ENCODE assay signal across 9 mouse cellular contexts in genomic region chr8:94916311-94916959, GRCm38 (mm10). TPM values are rescaled to one million over a fixed set of nuclear protein-coding genes. Genes with fewer than 3 reads are reported as not detected.
DNase-seq lines count a peak whose midpoint lies in the region; ATAC-seq and TF ChIP-seq lines count a peak whose summit lies in the region.
"Had no signal": no experiment of that assay in that cellular context is flagged by ENCODE, and none has a peak within 500 bp of the region (broad histone marks: within the 10 kb centered on the region; RNA-seq: fewer than 3 reads in every experiment).

No protein-coding gene starts in this region.

- TF ChIP-seq CTCF in C2C12 (IDR thresholded peaks at IDR 0.05; ENCODE audit: control insufficient read depth, insufficient read depth, insufficient read length), result no peak
- TF ChIP-seq CTCF in forebrain, postnatal 0 days (IDR thresholded peaks at IDR 0.05; ENCODE audit: low read depth), result no peak
- no peak for TF ChIP-seq CTCF in thymus, adult 2 months (IDR thresholded peaks at IDR 0.05; ENCODE audit: borderline replicate concordance, control insufficient read depth, extremely low read depth, insufficient read depth, low read length, poor library complexity)

- peaks cover 21% of the 10 kb centered on the region for H3K27me3 ChIP-seq in heart, embryonic 10.5 days (ENCODE audit: insufficient read depth, poor library complexity, severe bottlenecking)
- H3K27me3 ChIP-seq in C2C12 (ENCODE audit: control insufficient read depth, insufficient read depth, insufficient read length), result no peaks in the 10 kb centered on the region
- H3K27me3 ChIP-seq in forebrain, postnatal 0 days (ENCODE audit: insufficient read depth, low read length), result peaks cover 15% of the 10 kb centered on the region; the same call in 1 of the 2 replicates
- no peaks in the 10 kb centered on the region; the same call in 1 of the 2 replicates for H3K27me3 ChIP-seq in thymus, adult 2 months (ENCODE audit: control insufficient read depth, insufficient read depth, low read length)

- H3ac ChIP-seq in C2C12 (ENCODE audit: control insufficient read depth, insufficient read length, low read depth), result peak overlapping the region; percentile 84

- no peaks in the 10 kb centered on the region for H3K9me3 ChIP-seq in heart, embryonic 10.5 days
- H3K9me3 ChIP-seq in forebrain, postnatal 0 days (ENCODE audit: low read length), result no peaks in the 10 kb centered on the region

- peaks cover 60% of the 10 kb centered on the region for H3K4me1 ChIP-seq in heart, embryonic 10.5 days
- H3K4me1 ChIP-seq in forebrain, postnatal 0 days (ENCODE audit: insufficient read depth), result peaks cover 7% of the 10 kb centered on the region; the same call in 1 of the 2 replicates
- H3K4me1 ChIP-seq in thymus, adult 2 months (replicated peaks; ENCODE audit: control insufficient read depth, insufficient read depth, low read length), result peaks cover 18% of the 10 kb centered on the region

- ATAC-seq in forebrain, postnatal 0 days, result no peak
- ATAC-seq in megakaryocyte-erythroid progenitor cell, adult 5-6 weeks (replicated peaks; ENCODE audit: low FRiP score, low TSS enrichment, poor library complexity, severe bottlenecking), result 0 out of 2 replicates have a peak, but pooled peaks have one; percentile 5

- H3K79me2 ChIP-seq in C2C12 (ENCODE audit: control insufficient read depth, insufficient read depth), result peaks cover 37% of the 10 kb centered on the region

- DNase-seq in heart, embryonic 10.5 days (ENCODE audit: low spot score), result peak; percentile 79
- DNase-seq in heart, postnatal 25 days (ENCODE audit: low spot score), result no peak
- DNase-seq in forebrain, postnatal 0 days, result no peak
- DNase-seq in layer of hippocampus, postnatal 36 days, result no peak
- no peak for DNase-seq in thymus, adult 2 months
- DNase-seq in cerebellum, adult 18-20 months, result no peak
- DNase-seq: right cerebral cortex, postnatal 4 days had no signal

- H3K36me3 ChIP-seq in heart, embryonic 10.5 days, result peaks cover 21% of the 10 kb centered on the region
- peaks cover 18% of the 10 kb centered on the region for H3K36me3 ChIP-seq in C2C12 (ENCODE audit: control insufficient read depth, insufficient read depth)
- no peaks in the 10 kb centered on the region for H3K36me3 ChIP-seq in forebrain, postnatal 0 days (ENCODE audit: insufficient read depth)
- H3K36me3 ChIP-seq in thymus, adult 2 months (ENCODE audit: control insufficient read depth, insufficient read depth, low read length), result no peaks in the 10 kb centered on the region

- H3K79me3 ChIP-seq in C2C12 (ENCODE audit: low read depth), result peaks cover 16% of the 10 kb centered on the region

- peak overlapping the region; percentile 80; the same call in 1 of the 2 replicates for H3K4me2 ChIP-seq in forebrain, postnatal 0 days (ENCODE audit: low read depth)

- no peak for TF ChIP-seq POLR2A in thymus, adult 2 months (IDR thresholded peaks at IDR 0.05; ENCODE audit: control insufficient read depth, extremely low read depth, insufficient read depth, low read length, poor library complexity)

- H3K9ac ChIP-seq in forebrain, postnatal 0 days, result no peak overlapping the region

- H3K27ac ChIP-seq in heart, embryonic 10.5 days, result peak overlapping the region; percentile 97
- no peak overlapping the region for H3K27ac ChIP-seq in forebrain, postnatal 0 days (ENCODE audit: low read depth, low read length)
- no peak overlapping the region for H3K27ac ChIP-seq in thymus, adult 2 months (ENCODE audit: control insufficient read depth, insufficient read depth, low read length)

- intact Hi-C loops in heart, postnatal 25 days (cut with DNase I), result no loop called here

- 50% methylated on average over 9 of the region's 9 CpGs for WGBS in heart, embryonic 10.5 days
- 46% methylated on average over 9 of the region's 9 CpGs for WGBS in forebrain, postnatal 0 days
- 50% methylated on average over 9 of the region's 9 CpGs for WGBS in thymus, adult 2 months

- peak overlapping the region; percentile 93 for H3K4me3 ChIP-seq in heart, embryonic 10.5 days
- peak overlapping the region; percentile 60 for H3K4me3 ChIP-seq in C2C12 (ENCODE audit: insufficient read depth, poor library complexity, severe bottlenecking)
- H3K4me3 ChIP-seq in forebrain, postnatal 0 days (ENCODE audit: low read depth, low read length), result no peak overlapping the region
- H3K4me3 ChIP-seq in thymus, adult 2 months (ENCODE audit: control insufficient read depth, insufficient read depth, low read length), result no peak overlapping the region

TF ChIP-seq in C2C12, 6 proteins besides CTCF, POLR2A, EP300 and RAD21:
- no peak for TF ChIP-seq USF1 (IDR thresholded peaks at IDR 0.05; ENCODE audit: low read depth)
- no peak for TF ChIP-seq FOSL1 (IDR thresholded peaks at IDR 0.05; ENCODE audit: insufficient read depth, low read length, poor library complexity, severe bottlenecking)
- TF ChIP-seq CEBPB (IDR thresholded peaks at IDR 0.05; ENCODE audit: low read depth), result no peak
TF ChIP-seq in C2C12: peak in this region for 0.

RNA-seq across cellular contexts. Expression of gene Ccdc102a, which starts 1.5 kb away (rescaled TPM):
- 22.0 and 31.0 TPM in 2 replicates for polyA plus RNA-seq in heart, embryonic 10.5 days (2016; fragmentation: Nextera tagmentation; extraction: Ambion mirVana)
- total RNA-seq in heart, postnatal 25 days (2021), result 1 to 10 TPM; 6.3 to 7.2 TPM
- polyA plus RNA-seq in C2C12 (2012; fragmentation: generic; extraction: Trizol), result 28.1 TPM
- 6.8 and 8.1 TPM in 2 replicates for total RNA-seq in forebrain, postnatal 0 days (2014; rRNA removed)
- 4.4 and 4.8 TPM in 2 replicates for polyA plus RNA-seq in forebrain, postnatal 0 days (2015; fragmentation: Nextera tagmentation; extraction: Ambion mirVana)
- not detected in 2 replicates for total RNA-seq in megakaryocyte-erythroid progenitor cell, adult 5-6 weeks (2014; fragmentation: Nextera tagmentation)
- total RNA-seq in megakaryocyte-erythroid progenitor cell, adult 5-6 weeks (2017), result 0.85 and 1.1 TPM in 2 replicates
- 1 to 10 TPM; 1.1 to 2.1 TPM for total RNA-seq in layer of hippocampus, postnatal 36 days (2021)
- 6.8 and 7.2 TPM in 2 replicates for polyA plus RNA-seq in thymus, adult 2 months (2012; rRNA removed)

RNA-seq across cellular contexts. Expression of gene Adgrg5, which starts 7.1 kb away (rescaled TPM):
- polyA plus RNA-seq in heart, embryonic 10.5 days (2016; fragmentation: Nextera tagmentation; extraction: Ambion mirVana), result 0.69 and 0.79 TPM in 2 replicates
- under 1 TPM; 0.29 to 0.34 TPM for total RNA-seq in heart, postnatal 25 days (2021)
- 0.18 TPM for polyA plus RNA-seq in C2C12 (2012; fragmentation: generic; extraction: Trizol)
- 0.10 TPM in 1 of 2 replicates, not detected in the other for total RNA-seq in forebrain, postnatal 0 days (2014; rRNA removed)
- 0.06 and 0.12 TPM in 2 replicates for polyA plus RNA-seq in forebrain, postnatal 0 days (2015; fragmentation: Nextera tagmentation; extraction: Ambion mirVana)
- 0.69 and 1.4 TPM in 2 replicates for total RNA-seq in megakaryocyte-erythroid progenitor cell, adult 5-6 weeks (2014; fragmentation: Nextera tagmentation)
- total RNA-seq in megakaryocyte-erythroid progenitor cell, adult 5-6 weeks (2017), result 0.30 and 1.8 TPM in 2 replicates
- total RNA-seq in layer of hippocampus, postnatal 36 days (2021), result not detected
- 37.5 and 40.5 TPM in 2 replicates for polyA plus RNA-seq in thymus, adult 2 months (2012; rRNA removed)

RNA-seq across cellular contexts. Expression of gene Dok4, which starts 40.3 kb away (rescaled TPM):
- 71.3 and 83.4 TPM in 2 replicates for polyA plus RNA-seq in heart, embryonic 10.5 days (2016; fragmentation: Nextera tagmentation; extraction: Ambion mirVana)
- 10 to 100 TPM; 17.5 to 21.4 TPM for total RNA-seq in heart, postnatal 25 days (2021)
- 6.7 TPM for polyA plus RNA-seq in C2C12 (2012; fragmentation: generic; extraction: Trizol)
- 123 and 171 TPM in 2 replicates for total RNA-seq in forebrain, postnatal 0 days (2014; rRNA removed)
- polyA plus RNA-seq in forebrain, postnatal 0 days (2015; fragmentation: Nextera tagmentation; extraction: Ambion mirVana), result 97.5 and 117 TPM in 2 replicates
- 1.2 TPM in 1 of 2 replicates, not detected in the other for total RNA-seq in megakaryocyte-erythroid progenitor cell, adult 5-6 weeks (2014; fragmentation: Nextera tagmentation)
- total RNA-seq in megakaryocyte-erythroid progenitor cell, adult 5-6 weeks (2017), result 1.6 TPM in 1 of 2 replicates, not detected in the other
- total RNA-seq in layer of hippocampus, postnatal 36 days (2021), result 10 to 100 TPM; 27.4 to 27.6 TPM
- polyA plus RNA-seq in thymus, adult 2 months (2012; rRNA removed), result 3.1 and 4.9 TPM in 2 replicates

RNA-seq across cellular contexts. Expression of gene Adgrg1, which starts 58.1 kb away (rescaled TPM):
- polyA plus RNA-seq in heart, embryonic 10.5 days (2016; fragmentation: Nextera tagmentation; extraction: Ambion mirVana), result 9.0 and 16.6 TPM in 2 replicates
- total RNA-seq in heart, postnatal 25 days (2021), result 10 to 100 TPM; 38.6 to 48.7 TPM
- 2.8 TPM for polyA plus RNA-seq in C2C12 (2012; fragmentation: generic; extraction: Trizol)
- 107 and 188 TPM in 2 replicates for total RNA-seq in forebrain, postnatal 0 days (2014; rRNA removed)
- 79.8 and 101 TPM in 2 replicates for polyA plus RNA-seq in forebrain, postnatal 0 days (2015; fragmentation: Nextera tagmentation; extraction: Ambion mirVana)
- 150 and 156 TPM in 2 replicates for total RNA-seq in megakaryocyte-erythroid progenitor cell, adult 5-6 weeks (2014; fragmentation: Nextera tagmentation)
- total RNA-seq in megakaryocyte-erythroid progenitor cell, adult 5-6 weeks (2017), result 85.4 and 123 TPM in 2 replicates
- 100 to 1,000 TPM in 1 of 2 experiments, 10 to 100 TPM in 1; 79.5 to 104 TPM for total RNA-seq in layer of hippocampus, postnatal 36 days (2021)
- polyA plus RNA-seq in thymus, adult 2 months (2012; rRNA removed), result 146 and 166 TPM in 2 replicates

RNA-seq across cellular contexts. Expression of gene Polr2c, which starts 59.2 kb away (rescaled TPM):
- polyA plus RNA-seq in heart, embryonic 10.5 days (2016; fragmentation: Nextera tagmentation; extraction: Ambion mirVana), result 164 and 190 TPM in 2 replicates
- total RNA-seq in heart, postnatal 25 days (2021), result 10 to 100 TPM; 57.5 to 64.3 TPM
- polyA plus RNA-seq in C2C12 (2012; fragmentation: generic; extraction: Trizol), result 124 TPM
- total RNA-seq in forebrain, postnatal 0 days (2014; rRNA removed), result 59.5 and 82.7 TPM in 2 replicates
- 101 and 119 TPM in 2 replicates for polyA plus RNA-seq in forebrain, postnatal 0 days (2015; fragmentation: Nextera tagmentation; extraction: Ambion mirVana)
- total RNA-seq in megakaryocyte-erythroid progenitor cell, adult 5-6 weeks (2014; fragmentation: Nextera tagmentation), result 62.4 and 91.6 TPM in 2 replicates
- total RNA-seq in megakaryocyte-erythroid progenitor cell, adult 5-6 weeks (2017), result 49.2 and 93.1 TPM in 2 replicates
- 10 to 100 TPM; 62.4 to 71.5 TPM for total RNA-seq in layer of hippocampus, postnatal 36 days (2021)
- 146 and 160 TPM in 2 replicates for polyA plus RNA-seq in thymus, adult 2 months (2012; rRNA removed)

Comparison
In these comparisons a context has a peak if more than half of its experiments do, and no peak if none do; other contexts are left out.
1. H3K4me3 ChIP-seq: peak in heart, embryonic 10.5 days (single experiment) and C2C12 (single experiment); none in forebrain, postnatal 0 days (single experiment) and thymus, adult 2 months (single experiment).
2. RNA of gene Dok4, which starts 40.3 kb away (total RNA-seq): 123 to 171 TPM in forebrain, postnatal 0 days, 27.4 to 27.6 TPM in layer of hippocampus, postnatal 36 days and 17.5 to 21.4 TPM in heart, postnatal 25 days; 1.2 to 1.6 TPM in megakaryocyte-erythroid progenitor cell, adult 5-6 weeks; every median in the first group is over 4 times any median in the second.